Mouse (Mus musculus): ENCODE measurements around the gene Vat1. TPM values are rescaled to one million over a fixed set of nuclear protein-coding genes. Genes with fewer than 3 reads are reported as not detected.
"Not testable (repeated sequence)": the region's sequence is repeated elsewhere in the genome, so short reads cannot be mapped to it uniquely, and the experiment has no call there.

The Vat1 gene
- polyA plus RNA-seq, 1 experiment: 224 TPM

- WGBS: 34% methylated on average over 6 of the region's 6 CpGs
- TF ChIP-seq CTCF (IDR thresholded peaks at IDR 0.05; ENCODE audit: insufficient read depth, low read length): no peak
- no peak for TF ChIP-seq POLR2A (IDR thresholded peaks at IDR 0.05; ENCODE audit: borderline replicate concordance, extremely low read depth, low read depth, low read length)
- DNase-seq: no peak
- Histone ChIP-seq H3K4me3 (replicated peaks; ENCODE audit: extremely low read depth, low read depth, low read length) (no peak overlapping the region), H3K4me1 (ENCODE audit: control insufficient read depth, insufficient read depth, low read length) (peaks cover 15% of the 10 kb centered on the region; the same call in 1 of the 2 replicates)
Measured at GRCm38 (mm10) chr11:101459716-101460115, 6.3 kb downstream of the Vat1 start.

- H3K4me1 ChIP-seq (ENCODE audit: control insufficient read depth, insufficient read depth, low read length): peaks cover 11% of the 10 kb centered on the region; the same call in 1 of the 2 replicates
- no peak for TF ChIP-seq CTCF (IDR thresholded peaks at IDR 0.05; ENCODE audit: insufficient read depth, low read length)
- TF ChIP-seq POLR2A (IDR thresholded peaks at IDR 0.05; ENCODE audit: borderline replicate concordance, extremely low read depth, low read depth, low read length): no peak
- DNase-seq: no peak
- WGBS: 83% methylated on average over 12 of the region's 12 CpGs
- no peak overlapping the region for H3K4me3 ChIP-seq (replicated peaks; ENCODE audit: extremely low read depth, low read depth, low read length)
Measured at GRCm38 (mm10) chr11:101458217-101458616, 7.8 kb downstream of the Vat1 start.

GRCm38 (mm10) chr11:101457631-101458030 lies 8.4 kb downstream of the Vat1 start:
- WGBS: 88% methylated on average over 9 of the region's 9 CpGs
- H3K4me1 ChIP-seq (ENCODE audit: control insufficient read depth, insufficient read depth, low read length): peaks cover 11% of the 10 kb centered on the region; the same call in 1 of the 2 replicates
- H3K4me3 ChIP-seq (replicated peaks; ENCODE audit: extremely low read depth, low read depth, low read length): no peak overlapping the region
- TF ChIP-seq CTCF (IDR thresholded peaks at IDR 0.05; ENCODE audit: insufficient read depth, low read length) (no peak), POLR2A (IDR thresholded peaks at IDR 0.05; ENCODE audit: borderline replicate concordance, extremely low read depth, low read depth, low read length) (no peak)
- no peak for DNase-seq

GRCm38 (mm10) chr11:101455627-101456026 lies 10.4 kb downstream of the Vat1 start:
- Histone ChIP-seq H3K4me3 (replicated peaks; ENCODE audit: extremely low read depth, low read depth, low read length) (no peak overlapping the region), H3K4me1 (ENCODE audit: control insufficient read depth, insufficient read depth, low read length) (peaks cover 13% of the 10 kb centered on the region; the same call in 1 of the 2 replicates)
- 69% methylated on average over 7 of the region's 7 CpGs for WGBS
- DNase-seq: no peak
- no peak for TF ChIP-seq POLR2A (IDR thresholded peaks at IDR 0.05; ENCODE audit: borderline replicate concordance, extremely low read depth, low read depth, low read length)
- no peak for TF ChIP-seq CTCF (IDR thresholded peaks at IDR 0.05; ENCODE audit: insufficient read depth, low read length)

- WGBS: 53% methylated on average over 6 of the region's 6 CpGs
- H3K4me3 ChIP-seq (replicated peaks; ENCODE audit: extremely low read depth, low read depth, low read length): no peak overlapping the region
- TF ChIP-seq CTCF (IDR thresholded peaks at IDR 0.05; ENCODE audit: insufficient read depth, low read length) (no peak), POLR2A (IDR thresholded peaks at IDR 0.05; ENCODE audit: borderline replicate concordance, extremely low read depth, low read depth, low read length) (no peak)
- DNase-seq: no peak
- peaks cover 7% of the 10 kb centered on the region; the same call in 1 of the 2 replicates for H3K4me1 ChIP-seq (ENCODE audit: control insufficient read depth, insufficient read depth, low read length)
Measured at GRCm38 (mm10) chr11:101454702-101455101, 11.3 kb downstream of the Vat1 start.

GRCm38 (mm10) chr11:101452093-101452774 lies 13.8 kb downstream of the Vat1 start:
- WGBS: 47% methylated on average over 10 of the region's 10 CpGs
- DNase-seq: no peak
- no peak overlapping the region for H3K4me3 ChIP-seq (replicated peaks; ENCODE audit: extremely low read depth, low read depth, low read length)
- H3K4me1 ChIP-seq (ENCODE audit: control insufficient read depth, insufficient read depth, low read length): 0 out of 2 replicates have a peak, but pooled peaks cover 5% of the 10 kb centered on the region
- TF ChIP-seq POLR2A (IDR thresholded peaks at IDR 0.05; ENCODE audit: borderline replicate concordance, extremely low read depth, low read depth, low read length): no peak

GRCm38 (mm10) chr11:101451536-101451935 lies 14.5 kb downstream of the Vat1 start:
- H3K4me1 ChIP-seq (ENCODE audit: control insufficient read depth, insufficient read depth, low read length): 0 out of 2 replicates have a peak, but pooled peaks cover 5% of the 10 kb centered on the region
- 85% methylated on average over 10 of the region's 10 CpGs for WGBS
- H3K4me3 ChIP-seq (replicated peaks; ENCODE audit: extremely low read depth, low read depth, low read length): no peak overlapping the region
- no peak for DNase-seq
- TF ChIP-seq POLR2A (IDR thresholded peaks at IDR 0.05; ENCODE audit: borderline replicate concordance, extremely low read depth, low read depth, low read length) (no peak), CTCF (IDR thresholded peaks at IDR 0.05; ENCODE audit: insufficient read depth, low read length) (no peak)

GRCm38 (mm10) chr11:101450394-101450793 lies 15.6 kb downstream of the Vat1 start:
- Histone ChIP-seq H3K4me3 (replicated peaks; ENCODE audit: extremely low read depth, low read depth, low read length) (no peak overlapping the region), H3K4me1 (ENCODE audit: control insufficient read depth, insufficient read depth, low read length) (0 out of 2 replicates have a peak, but pooled peaks cover 5% of the 10 kb centered on the region)
- peak; percentile 46 for TF ChIP-seq CTCF (IDR thresholded peaks at IDR 0.05; ENCODE audit: insufficient read depth, low read length)
- TF ChIP-seq POLR2A (IDR thresholded peaks at IDR 0.05; ENCODE audit: borderline replicate concordance, extremely low read depth, low read depth, low read length): no peak
- 76% methylated on average over 3 of the region's 3 CpGs for WGBS
- no peak for DNase-seq

GRCm38 (mm10) chr11:101449596-101449995 lies 16.4 kb downstream of the Vat1 start:
- H3K4me1 ChIP-seq (ENCODE audit: control insufficient read depth, insufficient read depth, low read length); DNase-seq; H3K4me3 ChIP-seq (replicated peaks; ENCODE audit: extremely low read depth, low read depth, low read length): not testable (repeated sequence)
- WGBS: 50% methylated on average over 4 of the region's 4 CpGs

- H3K4me1 ChIP-seq (ENCODE audit: control insufficient read depth, insufficient read depth, low read length): 0 out of 2 replicates have a peak, but pooled peaks cover 5% of the 10 kb centered on the region
- DNase-seq: no peak
- H3K4me3 ChIP-seq (replicated peaks; ENCODE audit: extremely low read depth, low read depth, low read length): peak overlapping the region; percentile 34
- 42% methylated on average over 4 of the region's 4 CpGs for WGBS
- TF ChIP-seq POLR2A (IDR thresholded peaks at IDR 0.05; ENCODE audit: borderline replicate concordance, extremely low read depth, low read depth, low read length): no peak
- no peak for TF ChIP-seq CTCF (IDR thresholded peaks at IDR 0.05; ENCODE audit: insufficient read depth, low read length)
Measured at GRCm38 (mm10) chr11:101448899-101449298, 17.1 kb downstream of the Vat1 start.
